Mouse (Mus musculus): ENCODE measurements around the gene Kcnq5.

- TF ChIP-seq POLR2A (IDR thresholded peaks at IDR 0.05; ENCODE audit: control insufficient read depth, low read depth, low read length) (no peak), CTCF (IDR thresholded peaks at IDR 0.05; ENCODE audit: control insufficient read depth, insufficient read depth, insufficient replicate concordance, low read depth, low read length) (no peak)
Observed at GRCm38 (mm10) chr1:21959648-21960285, 2.0 kb downstream of the Kcnq5 start.
